Mouse (Mus musculus) heart, embryonic 10.5 days (tissue): ENCODE results near the gene Dcn. TPM values are rescaled to one million over a fixed set of nuclear protein-coding genes. Genes with fewer than 3 reads are reported as not detected.

Experiments
- polyA plus RNA-seq: library from polyadenylated mRNA; unstranded; fragments of >200 nt; fragmentation: Nextera tagmentation; extraction: Ambion mirVana; gene quantifications from 2 replicates; pipeline ENCODE4 v1.2.1, GENCODE M21; 2016

Dcn gene
- polyA plus RNA-seq, 1 experiment from 2014 or later: 47.6 TPM

Other genes starting within 250 kb of the Dcn start
- 17.5 and 50.5 TPM in 2 replicates for gene Lum, start 85.5 kb downstream of the Dcn start, polyA plus RNA-seq
- gene Kera, start 127.3 kb downstream of the Dcn start, polyA plus RNA-seq: not detected in 2 replicates
- gene Epyc, start 164.5 kb downstream of the Dcn start, polyA plus RNA-seq: 0.18 and 0.29 TPM in 2 replicates
- gene Ccer1, start 213.4 kb downstream of the Dcn start, polyA plus RNA-seq: not detected in 2 replicates
- not detected in 2 replicates for gene C030005K15Rik, start 247.1 kb downstream of the Dcn start, polyA plus RNA-seq